Mouse (Mus musculus) cerebellum, adult 2 months (tissue): ENCODE measurements around the gene Ubr4.

Experiments used
- CTCF ChIP-seq: fragments of 200-500 bp; IDR thresholded peaks from 2 replicates; pipeline ENCODE4 v1.5.1; 2011; ENCODE audit warnings: low read depth, mild to moderate bottlenecking, control low read depth, low read length, moderate library complexity, borderline replicate concordance; ENCODE audit not compliant: insufficient read depth
- POLR2A ChIP-seq: fragments of 200-500 bp; IDR thresholded peaks from 2 replicates; pipeline ENCODE4 v1.6.1; 2011; ENCODE audit warnings: low read length, control low read depth, borderline replicate concordance; ENCODE audit not compliant: insufficient read depth

GRCm38 (mm10) chr4:139403214-139403613 is 50.8 kb downstream of the Ubr4 start:
- TF ChIP-seq CTCF: no peak
- TF ChIP-seq POLR2A: no peak
